Mouse (Mus musculus) spleen, adult 2 months (tissue): ENCODE data around the gene Dock3. TPM values are rescaled to one million over a fixed set of nuclear protein-coding genes. Genes with fewer than 3 reads are reported as not detected.

Experiments used
- DNase-seq, 2 experiments: peaks; one replicate each; pipeline versions ENCODE4 v3.0.0 to v3.0.0-alpha.2; 2012 to 2021; ENCODE audit warnings: low spot score in 2 of 2, low read depth in 1 of 2
- H3K27ac ChIP-seq: fragments of 200-500 bp; 2 replicates; pipeline ENCODE4 v1.5.1; 2012; ENCODE audit warnings: low read length, inconsistent platforms; ENCODE audit not compliant: insufficient read depth
- H3K27me3 ChIP-seq: fragments of 200-500 bp; 2 replicates; pipeline ENCODE4 v1.6.1; 2012; ENCODE audit warnings: mild to moderate bottlenecking, moderate library complexity, low read length, inconsistent platforms; ENCODE audit not compliant: control insufficient read depth, insufficient read depth
- H3K36me3 ChIP-seq: fragments of 200-500 bp; 2 replicates; pipeline ENCODE4 v1.6.1; 2012; ENCODE audit warnings: mild to moderate bottlenecking, low read length, inconsistent platforms; ENCODE audit not compliant: control insufficient read depth, insufficient read depth
- H3K4me1 ChIP-seq: fragments of 200-500 bp; 2 replicates; pipeline ENCODE4 v1.6.1; 2011; ENCODE audit warnings: inconsistent platforms; ENCODE audit not compliant: control insufficient read depth, insufficient read depth, insufficient read length
- H3K4me3 ChIP-seq: fragments of 200-500 bp; 2 replicates; pipeline ENCODE4 v1.5.1; 2011; ENCODE audit warnings: mild to moderate bottlenecking, inconsistent platforms; ENCODE audit not compliant: insufficient read depth, insufficient read length; ENCODE audit errors: extremely low read depth
- CTCF ChIP-seq: fragments of 200-500 bp; IDR thresholded peaks from 2 replicates; pipeline ENCODE4 v1.5.1; 2011; ENCODE audit warnings: mild to moderate bottlenecking, inconsistent platforms; ENCODE audit not compliant: insufficient read depth, insufficient read length, insufficient replicate concordance; ENCODE audit errors: extremely low read depth
- POLR2A ChIP-seq: fragments of 200-500 bp; IDR thresholded peaks from 2 replicates; pipeline ENCODE4 v1.6.1; 2011; ENCODE audit warnings: low read depth, low read length, inconsistent platforms
- WGBS: fragments of 180-500 bp; shearing (Covaris S2); methylation state at CpG from one replicate; pipeline ENCODE4 v1.1.7; 2018; 5-methylcytosine and 5-hydroxymethylcytosine counted together
- polyA plus RNA-seq: library from polyadenylated mRNA; depleted of rRNA; stranded (reverse); fragments of >200 nt; gene quantifications from 2 replicates; pipeline ENCODE4 v1.2.3, GENCODE M21; 2012

The Dock3 gene
- polyA plus RNA-seq, 1 experiment = 0.78 TPM

DNA sequence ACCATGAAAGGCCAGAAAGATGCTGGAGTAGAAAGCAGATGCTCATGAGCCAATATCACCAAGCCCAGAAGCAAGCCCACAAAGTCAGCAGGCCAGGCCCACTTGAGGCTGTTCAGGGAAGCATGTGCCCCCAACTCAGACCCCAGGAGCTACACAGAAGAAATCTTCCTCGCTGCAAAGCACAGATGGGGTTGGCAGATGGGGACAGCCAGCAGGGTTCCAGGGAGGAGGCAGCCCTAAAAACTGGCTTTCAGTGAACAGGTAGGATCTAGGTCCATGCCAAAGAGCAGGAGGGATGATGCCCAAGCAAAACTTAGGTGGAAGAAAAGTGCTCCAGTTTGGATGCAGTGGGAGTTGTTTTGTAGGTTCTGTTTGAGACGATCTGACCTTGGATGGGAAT lies 28.7 kb upstream of the Dock3 start:
- H3K4me1 ChIP-seq = no peaks in the 10 kb centered on the region; the same call in 1 of the 2 replicates
- TF ChIP-seq POLR2A (no peak), CTCF (no peak)
- DNase-seq = no peak
- H3K4me3 ChIP-seq = no peak overlapping the region
- H3K27me3 ChIP-seq = no peaks in the 10 kb centered on the region
- peaks cover 27% of the 10 kb centered on the region for H3K36me3 ChIP-seq
- WGBS = 80% methylated on average over 2 of the region's 2 CpGs
- no peak overlapping the region for H3K27ac ChIP-seq

DNA sequence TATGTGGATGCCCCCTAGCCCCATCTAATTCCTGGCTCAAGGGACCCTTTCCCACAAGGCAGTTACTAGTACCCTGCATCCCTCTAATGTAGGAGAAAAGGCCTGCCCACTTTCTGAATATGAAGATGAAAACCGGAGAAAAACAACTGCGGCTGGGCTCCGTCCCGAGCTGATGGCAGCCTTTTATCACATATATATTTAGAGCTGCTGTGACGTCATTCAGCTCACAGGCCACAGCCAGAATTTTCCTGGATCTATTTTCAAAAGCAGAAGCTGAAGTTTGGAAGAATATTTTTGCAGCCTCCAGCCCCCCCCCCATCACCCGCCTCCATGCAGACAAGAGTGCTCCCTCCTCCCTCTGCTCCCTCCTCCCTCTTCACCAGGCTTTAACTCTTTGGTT lies 27.9 kb upstream of the Dock3 start:
- H3K27ac ChIP-seq = no peak overlapping the region
- whole genome bisulfite sequencing = 84% methylated on average over 6 of the region's 6 CpGs
- H3K4me3 ChIP-seq = no peak overlapping the region

DNA sequence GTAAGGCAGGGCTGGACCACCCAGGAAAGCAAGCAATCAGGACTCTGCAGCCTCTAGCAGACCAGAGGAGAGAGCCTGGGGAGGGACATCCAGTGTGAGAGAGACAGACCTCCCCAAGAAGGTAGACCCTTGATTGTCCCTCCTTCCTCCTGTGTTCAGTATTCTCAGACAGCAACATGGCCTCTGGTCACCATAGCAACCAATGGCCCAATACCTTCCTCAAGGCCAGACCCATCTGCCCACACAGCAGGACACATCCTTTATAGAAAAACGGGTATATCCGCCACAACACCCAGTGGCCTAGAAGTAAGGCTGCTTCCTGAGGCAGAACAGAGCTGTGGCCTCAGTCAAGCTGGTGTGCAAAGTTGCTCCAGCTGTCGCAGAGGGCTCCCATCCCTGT lies 23.9 kb upstream of the Dock3 start:
- WGBS = 87% methylated on average over 3 of the region's 3 CpGs
- no peaks in the 10 kb centered on the region for H3K4me1 ChIP-seq
- no peak for TF ChIP-seq POLR2A
- TF ChIP-seq CTCF = no peak
- no peak for DNase-seq
- H3K4me3 ChIP-seq = no peak overlapping the region
- no peak overlapping the region for H3K27ac ChIP-seq
- H3K27me3 ChIP-seq = no peaks in the 10 kb centered on the region
- H3K36me3 ChIP-seq = peaks cover 23% of the 10 kb centered on the region

More for the DNA sequence above, 27.9 kb upstream of the Dock3 start:
- DNase-seq = no peak
- no peaks in the 10 kb centered on the region for H3K27me3 ChIP-seq
- H3K36me3 ChIP-seq = peaks cover 28% of the 10 kb centered on the region
- H3K4me1 ChIP-seq = no peaks in the 10 kb centered on the region; the same call in 1 of the 2 replicates
- TF ChIP-seq CTCF = no peak
- no peak for TF ChIP-seq POLR2A

DNA sequence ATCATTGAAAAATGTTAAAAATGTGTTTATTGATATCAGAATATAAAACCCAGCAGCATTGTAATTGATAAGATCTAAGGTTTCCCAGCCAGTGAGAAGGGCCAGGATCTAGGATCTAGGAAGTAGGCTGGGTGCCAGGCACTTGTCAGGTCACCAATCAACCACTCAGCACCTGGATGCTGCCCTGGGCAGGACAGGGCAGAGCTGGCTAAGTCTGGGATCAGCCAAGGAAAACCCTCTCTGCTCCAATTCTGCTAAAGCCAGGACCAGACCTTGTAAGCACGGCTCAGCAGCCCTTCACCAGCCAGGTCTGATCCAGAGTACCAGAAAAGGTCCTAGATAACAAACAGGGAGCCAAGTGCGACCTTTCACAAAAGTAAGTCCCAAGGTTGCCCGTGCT lies 23.2 kb upstream of the Dock3 start:
- Histone ChIP-seq H3K27me3 (no peaks in the 10 kb centered on the region), H3K36me3 (peaks cover 19% of the 10 kb centered on the region), H3K27ac (no peak overlapping the region), H3K4me1 (no peaks in the 10 kb centered on the region), H3K4me3 (no peak overlapping the region)
- DNase-seq = no peak
- WGBS = 88% methylated on average over 3 of the region's 3 CpGs
- no peak for TF ChIP-seq POLR2A
- TF ChIP-seq CTCF = no peak

DNA sequence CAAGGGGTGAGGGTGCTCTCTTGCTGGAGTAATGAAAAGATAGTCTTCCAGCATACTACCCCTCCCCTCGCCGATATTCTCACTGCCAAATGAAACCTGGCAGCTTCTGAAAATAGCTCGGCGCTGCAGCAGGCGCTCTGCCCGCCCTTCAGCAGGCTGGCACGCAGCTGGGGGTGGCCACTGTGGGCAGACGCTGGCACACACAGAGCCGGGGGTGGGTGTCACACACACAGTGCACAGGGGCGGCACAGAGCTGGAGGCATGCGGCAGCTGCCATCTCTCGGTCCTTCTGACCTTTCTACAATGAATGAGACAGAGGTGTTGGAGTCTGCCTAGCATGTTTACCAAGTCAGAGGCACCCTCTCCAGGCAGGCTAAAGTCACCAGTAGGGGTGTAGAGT lies 22.8 kb upstream of the Dock3 start:
- Histone ChIP-seq H3K4me1 (no peaks in the 10 kb centered on the region), H3K4me3 (no peak overlapping the region), H3K27ac (no peak overlapping the region), H3K36me3 (peaks cover 18% of the 10 kb centered on the region), H3K27me3 (no peaks in the 10 kb centered on the region)
- no peak for TF ChIP-seq CTCF
- no peak for TF ChIP-seq POLR2A
- 75% methylated on average over 12 of the region's 12 CpGs for WGBS
- no peak for DNase-seq

DNA sequence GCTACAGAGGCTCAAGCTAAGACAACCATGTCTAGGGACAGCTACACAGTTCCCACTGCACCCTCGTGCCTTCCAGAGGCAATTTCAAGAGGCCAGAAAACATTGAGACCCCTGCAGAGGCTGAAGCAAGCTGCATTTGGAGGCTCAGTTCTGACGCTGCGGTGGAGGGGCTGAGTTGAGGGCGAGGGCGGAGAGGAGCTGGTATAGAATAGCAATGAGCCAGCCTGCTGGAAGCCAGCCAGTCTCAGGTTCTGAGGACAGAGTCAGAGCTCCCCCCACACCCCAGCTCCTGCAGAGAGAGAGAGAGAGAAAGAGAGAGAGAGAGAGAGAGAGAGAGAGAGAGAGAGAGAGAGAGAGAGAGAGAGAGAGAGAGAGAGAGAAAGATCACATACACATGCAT lies 20.5 kb upstream of the Dock3 start:
- no peak overlapping the region for H3K4me3 ChIP-seq
- H3K4me1 ChIP-seq = no peaks in the 10 kb centered on the region
- WGBS = 70% methylated on average over 5 of the region's 5 CpGs
- no peak for DNase-seq
- no peak overlapping the region for H3K27ac ChIP-seq
- no peaks in the 10 kb centered on the region for H3K27me3 ChIP-seq
- TF ChIP-seq POLR2A = no peak
- no peak for TF ChIP-seq CTCF
- peaks cover 14% of the 10 kb centered on the region for H3K36me3 ChIP-seq

DNA sequence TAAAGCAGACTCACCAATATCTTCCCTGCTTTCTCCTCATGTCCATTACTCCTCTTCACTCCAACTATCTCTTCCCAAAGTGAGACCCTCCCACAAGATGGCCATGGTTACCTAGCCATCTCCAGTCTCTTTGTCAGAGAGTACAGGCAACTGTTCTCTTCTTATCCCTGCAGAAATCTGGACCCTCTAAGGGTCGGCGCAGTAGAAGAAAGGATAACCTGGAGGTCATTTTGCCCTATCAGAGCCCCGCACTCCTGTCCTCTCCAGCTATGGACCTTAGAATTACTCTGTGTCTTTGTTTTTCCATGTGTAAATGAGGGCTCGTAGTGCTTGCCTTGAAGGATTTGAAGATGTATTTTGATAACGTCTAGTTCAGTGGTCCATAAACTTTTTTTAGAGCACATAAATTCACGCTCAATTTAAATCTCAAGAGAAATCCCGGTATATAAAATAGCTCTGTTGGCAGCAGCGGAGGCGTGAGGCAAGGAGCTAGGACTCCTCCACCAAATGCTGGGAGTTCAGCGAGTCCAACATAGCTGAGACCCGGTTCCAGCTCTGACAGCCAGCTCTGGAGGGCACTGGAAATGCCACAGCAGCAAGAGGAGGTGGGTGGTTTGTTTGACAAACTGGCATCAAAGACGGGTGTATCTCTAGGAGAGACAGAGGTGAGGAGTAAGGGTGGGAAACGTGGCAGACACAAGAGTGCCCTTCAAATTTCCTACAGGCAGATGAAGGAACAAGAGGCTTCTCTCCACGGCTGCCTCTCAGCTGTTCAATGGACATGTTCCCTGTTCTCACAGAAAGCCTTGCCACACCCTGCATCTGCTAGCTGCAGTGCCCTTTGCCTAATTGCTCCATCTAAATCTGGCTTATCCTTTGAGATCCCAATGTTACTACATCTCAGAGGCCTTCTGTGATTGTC lies 19.0 kb upstream of the Dock3 start:
- no peaks in the 10 kb centered on the region for H3K4me1 ChIP-seq
- H3K27me3 ChIP-seq = no peaks in the 10 kb centered on the region
- TF ChIP-seq POLR2A = no peak
- TF ChIP-seq CTCF = no peak
- no peak for DNase-seq
- peaks cover 3% of the 10 kb centered on the region for H3K36me3 ChIP-seq
- no peak overlapping the region for H3K4me3 ChIP-seq
- 88% methylated on average over 14 of the region's 14 CpGs for WGBS
- H3K27ac ChIP-seq = no peak overlapping the region
